Mouse (Mus musculus): ENCODE measurements around the gene Dynll1. TPM values are rescaled to one million over a fixed set of nuclear protein-coding genes. Genes with fewer than 3 reads are reported as not detected.
"Not testable (repeated sequence)": the region's sequence is repeated elsewhere in the genome, so short reads cannot be mapped to it uniquely, and the experiment has no call there.

The Dynll1 gene
- polyA plus RNA-seq, 1 experiment from 2014 or later = 1,414 TPM

- under 1% methylated on average over 87 of the region's 97 CpGs for WGBS
- peak within 1 kb of the TSS; percentile 98 for H3K9ac ChIP-seq (replicated peaks)
- peak within 1 kb of the TSS; percentile 80 for H3K4me2 ChIP-seq (replicated peaks)
- no peaks in the 10 kb centered on the region for H3K27me3 ChIP-seq
- H3K9me3 ChIP-seq = no peaks in the 10 kb centered on the region
- peaks cover 35% of the 10 kb centered on the region for H3K4me1 ChIP-seq (replicated peaks)
- H3K4me3 ChIP-seq (replicated peaks) = peak within 1 kb of the TSS; percentile 89
- peak within 1 kb of the TSS; percentile 86 for H3K27ac ChIP-seq
- peaks cover 24% of the 10 kb centered on the region for H3K36me3 ChIP-seq
- ATAC-seq = peak; percentile 94
Measured at GRCm38 (mm10) chr5:115326875-115327609, 26.2 kb upstream of the Dynll1 start, which contains the start of gene Srsf9. Gene Srsf9, plus strand, starts transcription at chr5:115327177.

GRCm38 (mm10) chr5:115326256-115326831, 25.5 kb upstream of the Dynll1 start:
- Histone ChIP-seq H3K9ac (replicated peaks) (peak overlapping the region; percentile 98), H3K4me2 (replicated peaks) (peak overlapping the region; percentile 80), H3K27ac (peak overlapping the region; percentile 86), H3K4me3 (replicated peaks) (peak overlapping the region; percentile 89), H3K9me3 (no peaks in the 10 kb centered on the region), H3K4me1 (replicated peaks) (peaks cover 35% of the 10 kb centered on the region), H3K36me3 (peaks cover 17% of the 10 kb centered on the region), H3K27me3 (no peaks in the 10 kb centered on the region)
- 32% methylated on average over 11 of the region's 11 CpGs for WGBS
- peak; percentile 62 for ATAC-seq

DNA sequence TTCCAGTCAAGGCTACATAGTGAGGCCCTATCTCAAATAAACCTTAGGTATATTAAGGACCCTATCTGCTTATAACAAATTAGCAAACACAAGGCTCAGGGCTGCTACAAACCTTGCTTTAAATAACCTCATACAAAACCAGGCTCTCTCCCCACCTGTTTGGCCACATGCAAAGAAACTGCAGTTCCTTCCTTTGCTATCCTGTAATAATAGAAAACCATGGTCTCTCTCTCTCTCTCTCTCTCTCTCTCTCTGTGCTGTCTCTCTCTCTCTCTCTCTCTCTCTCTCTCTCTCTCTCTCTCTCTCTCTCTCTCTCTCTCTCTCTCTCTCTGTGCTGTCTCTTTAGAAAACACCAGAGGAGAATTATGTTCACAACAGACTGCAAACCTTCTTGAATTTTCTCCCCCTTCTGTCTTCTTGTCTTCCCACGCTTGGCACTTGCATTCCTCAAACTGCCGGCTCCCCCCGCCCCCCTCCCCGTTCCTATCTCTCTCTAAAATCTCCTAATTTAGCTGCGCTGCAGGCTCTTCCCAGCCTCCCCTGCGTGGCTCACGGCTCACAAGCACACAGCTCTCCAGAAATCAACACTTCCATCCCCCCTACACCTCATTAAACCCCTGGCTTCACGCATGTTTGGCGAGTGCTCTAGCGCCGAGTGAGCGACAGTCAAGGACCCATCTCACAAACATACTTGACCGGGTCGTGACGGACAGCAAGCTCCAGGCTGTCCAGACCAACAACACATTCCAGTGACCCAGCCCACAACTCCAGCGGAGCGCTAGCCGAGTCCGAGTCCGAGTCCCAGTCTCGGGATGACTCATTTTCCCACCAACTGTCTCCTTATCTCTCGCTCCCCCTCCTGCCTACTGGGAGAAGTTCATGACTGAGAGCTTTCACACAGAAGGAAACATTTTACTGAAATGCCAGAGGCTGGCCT, 18.5 kb upstream of the Dynll1 start:
- whole genome bisulfite sequencing = 1% methylated on average over 22 of the region's 22 CpGs
- Histone ChIP-seq H3K36me3 (no peaks in the 10 kb centered on the region), H3K9ac (replicated peaks) (peak overlapping the region; percentile 63), H3K27me3 (no peaks in the 10 kb centered on the region), H3K9me3 (no peaks in the 10 kb centered on the region), H3K4me1 (replicated peaks) (peaks cover 38% of the 10 kb centered on the region), H3K4me3 (replicated peaks) (peak overlapping the region; percentile 39), H3K4me2 (replicated peaks) (peak overlapping the region; percentile 68), H3K27ac (peak overlapping the region; percentile 66)
- peak; percentile 79 for ATAC-seq

DNA sequence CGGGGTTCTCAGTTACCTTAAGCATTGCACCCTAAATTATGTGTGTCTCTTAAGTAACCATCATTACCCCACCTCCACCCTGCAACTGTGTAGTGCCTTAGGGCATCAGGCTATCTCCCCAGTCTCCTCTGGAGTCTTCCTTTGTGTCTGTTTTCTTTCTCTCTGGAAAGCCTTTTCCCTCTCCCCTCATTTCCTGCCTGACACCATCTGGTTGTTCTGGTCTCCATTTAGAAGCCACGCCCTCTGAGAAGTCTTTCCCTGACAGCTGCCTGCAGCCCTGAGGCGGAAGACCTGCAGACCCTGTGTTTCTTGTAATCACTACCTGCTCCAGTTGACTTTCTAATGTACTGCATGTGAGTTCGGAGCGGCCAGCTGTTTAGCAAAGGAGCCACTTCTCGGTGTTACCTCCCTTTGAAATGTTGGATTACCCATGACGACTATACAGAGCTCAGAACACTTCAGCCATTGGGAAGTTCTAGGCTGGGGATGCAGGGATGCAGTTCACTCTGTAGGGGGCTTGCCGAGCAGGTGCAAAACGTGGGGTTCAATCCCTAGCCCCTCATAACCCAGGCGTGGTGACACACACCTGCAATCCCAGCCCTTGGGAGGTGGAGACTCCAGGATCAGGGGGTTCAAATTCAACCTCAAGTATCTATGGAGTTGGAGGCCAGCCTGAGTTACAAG, 17.0 kb upstream of the Dynll1 start:
- Histone ChIP-seq H3K36me3 (no peaks in the 10 kb centered on the region), H3K4me1 (replicated peaks) (peaks cover 38% of the 10 kb centered on the region), H3K4me3 (replicated peaks) (no peak overlapping the region), H3K27me3 (no peaks in the 10 kb centered on the region), H3K9ac (replicated peaks) (no peak overlapping the region), H3K4me2 (replicated peaks) (no peak overlapping the region), H3K9me3 (no peaks in the 10 kb centered on the region), H3K27ac (peak overlapping the region; percentile 79)
- ATAC-seq = peak; percentile 53
- 9% methylated on average over 10 of the region's 10 CpGs for WGBS

DNA sequence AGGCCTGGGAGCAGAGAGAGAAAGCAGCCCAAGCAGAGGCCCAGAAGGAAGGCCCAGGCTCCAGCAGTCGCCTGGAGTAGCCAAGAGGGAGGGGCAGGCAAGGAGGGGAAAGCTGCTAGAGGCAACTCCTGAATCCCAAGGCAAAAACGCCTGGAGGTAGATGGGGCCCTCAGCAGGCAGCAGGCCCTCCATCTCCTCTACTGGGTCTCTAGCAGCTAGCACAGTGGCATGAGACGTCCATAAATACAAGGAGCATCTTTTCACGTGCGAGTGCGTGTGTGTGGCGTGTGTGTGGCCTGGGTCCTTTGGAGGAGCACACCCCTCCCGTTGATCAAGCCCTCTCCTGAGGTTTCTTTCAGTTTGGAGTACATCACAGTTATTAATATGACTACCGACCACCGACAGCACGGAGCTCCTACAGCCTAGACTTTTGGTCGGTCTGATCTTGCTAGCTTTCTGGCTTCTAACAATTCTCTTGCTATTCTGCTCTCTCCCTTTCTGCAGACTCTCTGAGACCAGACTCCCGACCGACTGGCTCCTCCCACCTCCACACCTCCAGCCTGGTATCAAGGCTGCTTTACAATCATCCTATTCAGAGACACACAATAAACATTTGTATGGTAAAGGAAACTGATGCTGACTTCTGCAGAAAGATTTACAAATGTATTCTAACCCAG, 16.3 kb upstream of the Dynll1 start:
- 0 out of 2 replicates have a peak overlapping the region, but pooled peaks have one; percentile 5 for H3K4me2 ChIP-seq (replicated peaks)
- H3K4me1 ChIP-seq (replicated peaks) = peaks cover 38% of the 10 kb centered on the region
- peak overlapping the region; percentile 39 for H3K9ac ChIP-seq (replicated peaks)
- 5% methylated on average over 14 of the region's 14 CpGs for WGBS
- H3K4me3 ChIP-seq (replicated peaks) = no peak overlapping the region
- no peaks in the 10 kb centered on the region for H3K36me3 ChIP-seq
- ATAC-seq = no peak
- no peaks in the 10 kb centered on the region for H3K27me3 ChIP-seq
- peak overlapping the region; percentile 79 for H3K27ac ChIP-seq
- no peaks in the 10 kb centered on the region for H3K9me3 ChIP-seq

DNA sequence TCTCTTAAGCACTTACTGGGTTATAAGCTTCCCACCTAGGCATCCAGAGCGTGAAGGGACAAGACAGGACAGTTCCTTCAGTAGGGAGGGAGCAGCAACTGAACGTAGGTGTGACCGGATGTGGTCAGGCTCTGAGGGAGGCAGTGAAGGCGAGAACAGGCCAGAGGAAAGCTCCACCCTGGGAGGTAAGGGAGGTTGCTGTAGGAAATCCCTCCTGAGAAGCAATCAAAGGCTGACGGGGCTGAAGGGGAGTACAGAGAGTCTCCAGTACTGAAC, 12.8 kb upstream of the Dynll1 start:
- Histone ChIP-seq H3K4me2 (replicated peaks) (no peak overlapping the region), H3K9me3 (no peaks in the 10 kb centered on the region), H3K27ac (no peak overlapping the region), H3K36me3 (no peaks in the 10 kb centered on the region), H3K4me3 (replicated peaks) (no peak overlapping the region), H3K27me3 (no peaks in the 10 kb centered on the region), H3K4me1 (replicated peaks) (peaks cover 25% of the 10 kb centered on the region), H3K9ac (replicated peaks) (no peak overlapping the region)
- no peak for ATAC-seq
- 46% methylated on average over 5 of the region's 5 CpGs for WGBS

- Histone ChIP-seq H3K27me3 (no peaks in the 10 kb centered on the region), H3K4me3 (replicated peaks) (no peak overlapping the region), H3K4me1 (replicated peaks) (peaks cover 19% of the 10 kb centered on the region), H3K9ac (replicated peaks) (no peak overlapping the region), H3K9me3 (no peaks in the 10 kb centered on the region), H3K27ac (no peak overlapping the region), H3K4me2 (replicated peaks) (no peak overlapping the region), H3K36me3 (no peaks in the 10 kb centered on the region)
- ATAC-seq = no peak
- WGBS = 83% methylated on average over 10 of the region's 10 CpGs
Measured at GRCm38 (mm10) chr5:115312816-115313667, 12.2 kb upstream of the Dynll1 start.

DNA sequence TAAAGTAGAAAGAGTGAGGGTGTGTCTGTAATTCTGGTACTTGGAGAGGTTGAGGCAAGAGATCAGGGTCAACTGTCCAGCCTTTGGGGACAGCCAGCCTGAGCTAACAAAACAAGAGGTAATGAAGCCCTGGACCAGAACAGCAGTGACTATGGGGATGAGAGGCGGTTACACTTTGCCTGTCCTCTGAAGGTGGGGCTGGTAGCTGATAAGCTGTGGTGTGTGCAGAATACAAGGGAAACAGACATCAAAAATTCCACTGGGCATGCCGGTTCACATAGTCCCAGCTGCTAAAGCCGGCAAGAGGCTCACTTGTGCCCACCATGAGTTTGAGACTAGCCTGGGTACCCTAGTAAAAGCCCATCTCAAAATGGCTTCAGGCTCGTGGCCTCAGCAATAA, 11.6 kb upstream of the Dynll1 start:
- no peaks in the 10 kb centered on the region for H3K9me3 ChIP-seq
- peaks cover 12% of the 10 kb centered on the region for H3K4me1 ChIP-seq (replicated peaks)
- H3K27me3 ChIP-seq = no peaks in the 10 kb centered on the region
- no peak for ATAC-seq
- WGBS = 89% methylated on average over 4 of the region's 4 CpGs
- no peak overlapping the region for H3K4me3 ChIP-seq (replicated peaks)
- no peak overlapping the region for H3K27ac ChIP-seq
- no peak overlapping the region for H3K9ac ChIP-seq (replicated peaks)
- H3K4me2 ChIP-seq (replicated peaks) = no peak overlapping the region
- H3K36me3 ChIP-seq = no peaks in the 10 kb centered on the region

DNA sequence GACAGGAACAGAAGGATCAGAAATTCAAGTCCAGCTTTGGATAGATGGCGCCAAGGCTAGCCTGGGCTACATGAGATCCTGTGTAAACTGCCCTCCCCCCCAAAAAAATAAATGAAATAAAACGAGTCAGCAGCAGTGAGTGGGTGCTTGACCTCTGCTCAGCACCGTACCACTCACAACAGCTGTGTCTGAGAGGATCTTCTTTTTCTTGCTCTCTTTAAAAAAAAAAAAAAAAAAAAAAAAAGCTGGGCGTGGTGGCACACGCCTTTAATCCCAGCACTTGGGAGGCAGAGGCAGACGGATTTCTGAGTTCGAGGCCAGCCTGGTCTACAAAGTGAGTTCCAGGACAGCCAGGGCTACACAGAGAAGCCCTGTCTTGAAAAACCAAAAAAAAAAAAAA, 1.4 kb upstream of the Dynll1 start:
- WGBS = 88% methylated on average over 7 of the region's 7 CpGs
- H3K4me3 ChIP-seq (replicated peaks) = peak overlapping the region; percentile 91; the same call in 1 of the 2 replicates
- not testable (repeated sequence) for H3K9ac ChIP-seq (replicated peaks)

DNA sequence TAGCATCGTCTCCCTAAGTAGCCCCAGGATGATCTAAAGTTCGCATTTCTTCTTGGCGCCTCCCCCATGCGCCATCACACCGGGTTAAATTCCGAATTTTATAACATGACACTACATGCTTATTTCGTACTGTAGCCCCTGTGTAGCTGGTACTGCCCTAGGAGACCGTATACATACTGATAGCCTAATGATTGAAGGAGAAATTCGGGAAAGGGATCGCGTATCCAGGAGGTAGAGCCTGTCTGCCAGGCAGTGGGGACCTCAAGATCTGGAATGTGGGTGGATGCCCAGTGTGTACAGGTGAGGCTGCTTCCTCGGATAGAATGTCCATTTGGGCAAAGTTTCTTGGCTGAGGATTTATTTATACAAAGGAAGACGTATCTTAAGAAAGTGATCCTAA, 816 bp upstream of the Dynll1 start:
- peak overlapping the region; percentile 91 for H3K4me3 ChIP-seq (replicated peaks)
- ATAC-seq = no peak
- no peaks in the 10 kb centered on the region for H3K9me3 ChIP-seq
- H3K4me2 ChIP-seq (replicated peaks) = peak overlapping the region; percentile 76
- H3K4me1 ChIP-seq (replicated peaks) = peaks cover 31% of the 10 kb centered on the region
- WGBS = 33% methylated on average over 13 of the region's 13 CpGs
- H3K9ac ChIP-seq (replicated peaks) = peak overlapping the region; percentile 65
- H3K27me3 ChIP-seq = peaks cover 11% of the 10 kb centered on the region
- 0 out of 2 replicates have a peak overlapping the region, but pooled peaks have one; percentile 51 for H3K27ac ChIP-seq
- H3K36me3 ChIP-seq = peaks cover 19% of the 10 kb centered on the region

More for the DNA sequence above, 1.4 kb upstream of the Dynll1 start:
- not testable (repeated sequence) for H3K27ac ChIP-seq, H3K9me3 ChIP-seq, ATAC-seq
- Histone ChIP-seq H3K4me2 (replicated peaks) (peak overlapping the region; percentile 76), H3K4me1 (replicated peaks) (peaks cover 31% of the 10 kb centered on the region), H3K36me3 (peaks cover 15% of the 10 kb centered on the region), H3K27me3 (peaks cover 11% of the 10 kb centered on the region)
